Mouse (Mus musculus) frontal cortex, adult (tissue): ENCODE results near the gene Obp2b.

ENCODE experiments used
- ATAC-seq: cut with Nextera tagmentation; 2 replicates; pipeline ENCODE4 v1.9.2; 2017; ENCODE audit warnings: mild to moderate bottlenecking, moderate library complexity, mixed read lengths; ENCODE audit not compliant: low TSS enrichment

Gene Obp2b

GRCm38 (mm10) chr2:25779076-25779475 is 42.3 kb downstream of the Obp2b start:
- no peak for ATAC-seq

- no peak for ATAC-seq
These were observed 44.1 kb downstream of the Obp2b start for GRCm38 (mm10) chr2:25780921-25781320.

- ATAC-seq, result no peak
These were observed 45.1 kb downstream of the Obp2b start, which contains the start of gene Gm13539 for GRCm38 (mm10) chr2:25781957-25782356. Gene Gm13539, plus strand, starts transcription at chr2:25782257.

GRCm38 (mm10) chr2:25785573-25786322 is 48.9 kb downstream of the Obp2b start:
- no peak for ATAC-seq

GRCm38 (mm10) chr2:25789092-25789491 is 52.3 kb downstream of the Obp2b start:
- ATAC-seq, result no peak
